Mouse (Mus musculus) embryonic facial prominence, embryonic 10.5 days (tissue): ENCODE measurements at regions not wholly inside any gene's neighbourhood (a gene's known extent, or its start where the extent isn't known, plus 50 kb on each side); places are given as distances from the start of the nearest gene placed in this dataset.

Experiments
- DNase-seq: peaks from one replicate; pipeline ENCODE4 v3.0.0-alpha.2; 2017; ENCODE audit warnings: low spot score
- H3K27ac ChIP-seq: fragments of 300-500 bp; sonication (generic); replicated peaks from 2 replicates; pipeline ENCODE4 v1.5.1; 2016; ENCODE audit warnings: mild to moderate bottlenecking
- H3K27me3 ChIP-seq: fragments of 300-500 bp; sonication (generic); replicated peaks from 2 replicates; pipeline ENCODE4 v1.6.1; 2016; ENCODE audit warnings: low read depth, mild to moderate bottlenecking; ENCODE audit not compliant: poor library complexity, severe bottlenecking
- H3K36me3 ChIP-seq: fragments of 300-500 bp; sonication (generic); replicated peaks from 2 replicates; pipeline ENCODE4 v1.6.1; 2016; ENCODE audit warnings: mild to moderate bottlenecking, moderate library complexity
- H3K4me1 ChIP-seq: fragments of 300-500 bp; sonication (generic); 2 replicates; pipeline ENCODE4 v1.6.1; 2016
- H3K4me3 ChIP-seq: fragments of 300-500 bp; sonication (generic); 2 replicates; pipeline ENCODE4 v1.5.1; 2016; ENCODE audit warnings: mild to moderate bottlenecking, moderate library complexity
- H3K9me3 ChIP-seq: fragments of 300-500 bp; sonication (generic); 2 replicates; pipeline ENCODE4 v1.6.1; 2016; ENCODE audit warnings: mild to moderate bottlenecking
- WGBS: fragments of 180-500 bp; shearing (Covaris S2); methylation state at CpG from one replicate; pipeline ENCODE4 v1.1.7; 2016; 5-methylcytosine and 5-hydroxymethylcytosine counted together

DNA sequence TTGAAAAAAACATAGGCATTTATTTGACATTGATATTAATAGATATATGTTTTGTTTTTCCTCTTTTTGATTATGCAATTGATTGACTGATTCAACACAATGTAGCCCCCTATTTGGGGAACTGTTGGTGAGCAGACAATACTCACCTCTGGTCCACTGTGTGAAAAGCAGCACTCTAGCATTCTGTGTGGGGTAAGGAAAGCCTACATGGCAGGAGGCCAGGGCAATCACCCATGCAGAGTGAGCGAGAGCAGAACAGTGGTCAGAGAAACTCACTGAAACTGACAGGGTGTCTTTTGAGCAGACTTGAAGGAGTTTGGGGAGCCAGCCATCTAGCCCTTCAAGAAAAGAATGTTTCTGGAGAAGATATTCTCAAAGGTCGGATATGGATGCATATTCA, 73.2 kb upstream of the Azi2 start:
- Histone ChIP-seq H3K36me3 (no peaks in the 10 kb centered on the region), H3K27me3 (no peaks in the 10 kb centered on the region), H3K4me1 (0 out of 2 replicates have a peak, but pooled peaks cover 5% of the 10 kb centered on the region), H3K27ac (no peak overlapping the region), H3K4me3 (no peak overlapping the region), H3K9me3 (no peaks in the 10 kb centered on the region)
- WGBS, result 88% methylated on average over 2 of the region's 2 CpGs
- no peak for DNase-seq

DNA sequence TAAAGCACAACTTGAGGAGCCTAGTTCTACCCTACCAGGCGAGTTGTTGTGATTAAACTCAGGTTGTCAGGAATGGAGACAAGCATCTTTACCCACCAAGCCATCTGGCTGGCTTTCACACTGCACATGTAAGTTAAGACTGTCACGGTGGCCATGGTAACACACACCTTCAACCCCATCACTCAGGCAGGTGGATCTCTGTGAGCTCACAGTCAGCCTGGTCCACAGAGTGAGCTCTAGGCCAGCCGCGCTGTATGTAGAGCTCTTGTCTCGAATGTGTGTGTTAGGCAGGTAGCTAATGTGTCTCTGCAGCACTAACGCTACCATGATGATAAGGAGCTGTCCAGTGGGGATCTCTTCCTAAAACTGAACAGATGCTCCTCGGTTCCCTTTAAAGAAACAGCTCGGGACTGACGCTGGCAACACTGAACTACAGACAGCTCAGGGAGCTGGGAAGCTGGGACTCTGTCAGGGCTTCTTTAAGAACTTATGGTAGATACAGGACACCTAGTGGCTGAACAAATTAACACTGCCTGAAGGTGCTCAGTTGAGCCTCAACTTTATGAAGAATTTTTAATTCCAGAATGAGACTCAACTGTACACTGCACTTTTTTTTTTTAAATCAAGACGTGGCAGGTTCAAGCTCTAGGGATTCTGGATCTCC, 73.8 kb upstream of the Azi2 start:
- no peaks in the 10 kb centered on the region for H3K27me3 ChIP-seq
- 67% methylated on average over 10 of the region's 10 CpGs for WGBS
- no peak for DNase-seq

DNA sequence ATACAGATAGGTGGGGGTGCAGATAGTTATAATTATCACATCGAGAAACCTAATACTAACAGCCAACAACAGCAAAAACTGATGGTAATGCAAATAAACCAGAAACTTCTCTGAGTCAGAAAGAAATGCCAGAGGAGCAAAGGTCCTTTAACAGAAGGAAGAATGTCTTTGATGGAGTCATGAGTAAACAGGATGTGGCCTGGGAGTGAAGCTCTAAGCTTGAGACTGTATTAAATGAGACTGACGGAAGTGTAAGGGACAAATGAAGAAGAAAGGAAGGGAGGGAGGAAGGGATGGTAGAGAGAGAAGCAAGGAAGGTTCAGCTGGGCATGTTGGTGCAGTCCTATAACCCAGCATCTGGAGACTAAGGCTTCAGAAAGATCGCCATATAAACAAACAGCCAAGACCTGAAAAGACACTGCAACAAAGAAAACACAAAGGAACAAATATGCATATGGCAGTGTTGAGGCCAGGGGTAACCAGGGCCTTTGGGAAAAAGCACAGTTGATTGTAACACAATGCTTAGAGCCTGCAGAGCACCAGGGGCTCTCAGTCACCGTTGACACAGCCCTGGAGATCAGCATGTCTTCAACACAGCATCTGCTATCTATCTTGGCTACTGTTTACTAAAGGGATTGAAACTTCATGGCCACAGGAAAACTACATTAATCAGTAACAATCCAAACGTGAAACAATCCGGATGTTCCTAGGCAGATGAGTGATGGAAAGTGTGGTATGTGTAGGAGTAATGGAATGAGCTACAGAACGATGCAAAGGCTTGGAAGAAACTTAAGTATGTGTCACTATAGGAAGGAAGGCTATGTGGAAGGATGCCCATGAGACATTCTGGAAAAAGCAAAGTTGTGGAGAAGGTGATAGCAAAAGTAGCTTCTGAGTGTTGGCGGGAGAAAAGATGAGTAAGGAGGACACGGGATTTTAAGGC, 77.9 kb upstream of the Azi2 start:
- no peak for DNase-seq
- Histone ChIP-seq H3K36me3 (no peaks in the 10 kb centered on the region), H3K27me3 (no peaks in the 10 kb centered on the region), H3K9me3 (no peaks in the 10 kb centered on the region), H3K4me3 (no peak overlapping the region), H3K27ac (no peak overlapping the region; the same call in 1 of the 2 replicates), H3K4me1 (0 out of 2 replicates have a peak, but pooled peaks cover 7% of the 10 kb centered on the region)
- WGBS, result 70% methylated on average over 9 of the region's 9 CpGs

More for the DNA sequence above, 73.8 kb upstream of the Azi2 start:
- Histone ChIP-seq H3K27ac (no peak overlapping the region), H3K4me3 (no peak overlapping the region), H3K9me3 (no peaks in the 10 kb centered on the region), H3K4me1 (0 out of 2 replicates have a peak, but pooled peaks cover 7% of the 10 kb centered on the region), H3K36me3 (no peaks in the 10 kb centered on the region)

DNA sequence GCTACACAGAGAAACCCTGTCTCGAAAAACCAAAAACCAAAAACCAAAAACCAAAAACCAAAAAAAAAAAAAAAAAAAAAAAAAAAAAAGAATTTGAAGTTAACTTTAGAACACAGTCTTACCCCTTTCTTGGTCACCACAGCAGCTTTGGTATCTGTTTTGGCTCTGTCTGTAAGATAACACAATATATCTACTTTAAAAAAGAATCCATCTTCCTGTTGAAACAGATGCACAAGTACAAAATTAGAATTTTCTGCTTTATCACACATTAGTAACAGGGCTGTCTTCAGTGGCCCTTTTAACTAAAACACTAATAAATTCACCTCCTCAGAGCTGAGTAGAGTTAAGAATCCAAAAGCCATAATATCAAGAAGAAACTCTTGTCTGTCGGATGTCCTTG, 80.5 kb upstream of the Azi2 start:
- H3K27me3 ChIP-seq, result no peaks in the 10 kb centered on the region
- H3K4me1 ChIP-seq, result peaks cover 18% of the 10 kb centered on the region
- H3K9me3 ChIP-seq, result no peaks in the 10 kb centered on the region
- H3K27ac ChIP-seq, result no peak overlapping the region
- DNase-seq, result no peak
- WGBS, result 92% methylated on average over 2 of the region's 2 CpGs
- no peak overlapping the region for H3K4me3 ChIP-seq
- no peaks in the 10 kb centered on the region for H3K36me3 ChIP-seq

DNA sequence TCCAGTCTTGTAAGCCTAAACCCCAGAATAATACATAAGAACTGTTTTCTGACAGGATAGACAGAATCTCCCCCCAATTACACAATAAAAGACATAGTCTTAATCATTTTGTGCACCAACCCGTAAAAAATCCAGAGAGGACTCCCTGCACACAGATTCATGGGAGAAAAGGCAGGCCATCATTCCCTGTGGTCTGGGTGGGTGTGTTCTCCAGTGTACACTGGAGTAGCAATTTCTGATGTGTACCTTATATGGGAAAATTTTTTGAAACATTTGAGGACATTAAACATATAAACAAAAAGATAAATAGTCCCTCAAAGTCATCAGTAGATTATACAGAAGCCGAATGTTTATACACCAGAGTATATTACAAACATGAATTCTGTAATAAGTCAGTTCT, 83.1 kb upstream of the Azi2 start:
- Histone ChIP-seq H3K27ac (no peak overlapping the region; the same call in 1 of the 2 replicates), H3K27me3 (no peaks in the 10 kb centered on the region), H3K4me3 (no peak overlapping the region), H3K9me3 (no peaks in the 10 kb centered on the region), H3K4me1 (peaks cover 14% of the 10 kb centered on the region), H3K36me3 (no peaks in the 10 kb centered on the region)
- DNase-seq, result no peak
- WGBS, result 82% methylated on average over 2 of the region's 2 CpGs

DNA sequence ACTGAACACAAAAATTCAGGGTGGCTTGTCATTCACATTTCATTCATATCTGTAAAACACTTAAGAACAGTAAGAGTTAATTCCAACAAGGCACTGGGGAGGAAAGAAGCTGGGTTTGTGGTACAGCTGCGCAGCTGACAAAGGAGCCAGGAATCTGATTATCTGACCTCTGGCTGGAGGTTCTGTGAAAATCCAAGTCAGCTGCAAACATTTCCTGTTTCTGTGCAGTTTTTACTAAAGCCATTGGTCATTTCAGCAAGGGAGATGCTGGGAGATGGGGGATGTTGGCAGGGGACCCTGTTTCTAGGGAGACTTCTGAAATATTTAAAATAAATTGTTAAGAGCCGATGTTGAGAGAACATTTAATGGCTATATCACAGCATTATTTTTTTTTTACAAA, 83.6 kb upstream of the Azi2 start:
- H3K4me1 ChIP-seq, result peaks cover 12% of the 10 kb centered on the region
- peak; percentile 12 for DNase-seq
- H3K27ac ChIP-seq, result peak overlapping the region; percentile 10; the same call in 1 of the 2 replicates
- no peaks in the 10 kb centered on the region for H3K9me3 ChIP-seq
- no peak overlapping the region for H3K4me3 ChIP-seq
- 34% methylated on average over 2 of the region's 2 CpGs for WGBS
- no peaks in the 10 kb centered on the region for H3K27me3 ChIP-seq
- no peaks in the 10 kb centered on the region for H3K36me3 ChIP-seq

DNA sequence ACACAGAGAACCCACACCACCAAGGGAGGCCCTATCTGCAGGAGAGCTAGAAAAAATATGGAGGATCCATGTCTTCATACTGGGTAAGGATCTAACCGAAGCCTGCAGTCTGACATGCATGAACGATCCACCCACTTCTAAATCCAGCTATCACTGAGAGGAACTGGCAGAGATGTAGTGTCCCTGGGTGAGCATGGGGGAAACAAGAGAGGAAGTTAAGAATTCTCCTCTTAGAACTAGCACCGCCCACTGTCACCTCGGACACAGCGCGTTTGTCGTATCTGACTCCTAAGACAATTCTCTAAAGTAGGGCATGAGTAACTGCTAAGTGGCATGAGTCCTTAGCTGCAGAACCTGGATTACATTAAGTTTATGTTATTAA, 112.8 kb upstream of the Azi2 start:
- no peak for DNase-seq
- Histone ChIP-seq H3K9me3 (no peaks in the 10 kb centered on the region), H3K4me1 (no peaks in the 10 kb centered on the region), H3K27me3 (no peaks in the 10 kb centered on the region), H3K36me3 (no peaks in the 10 kb centered on the region), H3K4me3 (no peak overlapping the region), H3K27ac (no peak overlapping the region)
- WGBS, result 89% methylated on average over 7 of the region's 7 CpGs

DNA sequence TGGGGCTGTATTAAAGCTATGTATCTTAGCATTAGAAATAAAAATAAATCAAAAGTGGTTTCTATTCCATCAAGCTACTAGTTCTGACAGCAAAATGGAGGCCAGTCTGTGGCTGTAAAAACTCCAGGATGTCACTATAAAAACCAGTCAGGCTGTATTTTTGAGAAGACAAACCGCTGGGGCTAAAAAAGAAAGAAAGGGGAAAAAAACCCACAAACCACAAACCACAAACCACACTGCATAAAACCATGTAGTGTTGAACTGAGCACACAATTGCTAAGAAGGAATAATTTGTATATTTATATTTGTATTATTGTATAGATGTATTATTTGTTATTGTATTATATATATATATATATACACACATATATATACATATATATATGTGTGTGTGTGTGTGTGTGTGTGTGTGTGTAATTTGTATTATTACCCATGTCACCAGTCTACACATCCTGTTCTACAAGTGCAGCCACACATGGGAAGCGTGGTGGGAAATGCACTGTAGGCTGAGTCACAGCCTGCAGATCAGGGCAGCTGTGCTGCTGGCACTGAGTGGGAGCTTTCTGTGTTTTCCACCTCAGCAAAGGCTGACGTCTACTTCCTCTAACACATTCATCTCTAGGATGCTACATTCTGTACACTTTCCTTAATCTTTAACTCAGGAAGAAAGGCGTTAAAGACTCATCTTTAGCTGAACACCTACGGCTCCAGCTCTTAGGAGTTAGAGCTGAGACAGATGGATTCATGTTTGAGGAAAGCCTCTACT, 113.4 kb upstream of the Azi2 start:
- 88% methylated on average over 5 of the region's 5 CpGs for WGBS
- H3K36me3 ChIP-seq, result no peaks in the 10 kb centered on the region
- no peaks in the 10 kb centered on the region for H3K4me1 ChIP-seq
- no peaks in the 10 kb centered on the region for H3K9me3 ChIP-seq
- H3K27ac ChIP-seq, result no peak overlapping the region
- no peak for DNase-seq
- no peak overlapping the region for H3K4me3 ChIP-seq
- H3K27me3 ChIP-seq, result no peaks in the 10 kb centered on the region

DNA sequence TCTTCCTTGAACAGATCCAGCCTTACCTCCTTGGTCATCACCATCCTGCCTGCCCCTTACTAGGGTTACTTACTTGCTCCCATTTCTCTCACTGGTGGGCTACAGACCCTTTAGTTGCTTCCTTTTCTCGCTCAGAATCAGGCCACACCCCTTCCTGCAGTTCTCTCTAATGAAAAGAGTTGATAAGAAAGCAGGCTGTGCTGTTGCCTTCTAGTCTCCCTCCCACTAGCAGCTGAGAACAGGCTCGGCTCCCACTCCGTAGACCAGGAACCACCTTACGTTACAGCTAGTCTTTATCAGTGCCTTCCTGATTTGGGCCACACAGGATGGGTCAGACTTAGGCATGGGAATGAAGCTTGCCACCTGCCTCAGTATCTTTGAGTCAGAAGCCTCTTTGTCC, 117.3 kb upstream of the Azi2 start:
- Histone ChIP-seq H3K9me3 (no peaks in the 10 kb centered on the region), H3K27ac (no peak overlapping the region), H3K27me3 (no peaks in the 10 kb centered on the region), H3K36me3 (no peaks in the 10 kb centered on the region), H3K4me3 (no peak overlapping the region), H3K4me1 (no peaks in the 10 kb centered on the region)
- DNase-seq, result no peak
- 66% methylated on average over 4 of the region's 4 CpGs for WGBS

DNA sequence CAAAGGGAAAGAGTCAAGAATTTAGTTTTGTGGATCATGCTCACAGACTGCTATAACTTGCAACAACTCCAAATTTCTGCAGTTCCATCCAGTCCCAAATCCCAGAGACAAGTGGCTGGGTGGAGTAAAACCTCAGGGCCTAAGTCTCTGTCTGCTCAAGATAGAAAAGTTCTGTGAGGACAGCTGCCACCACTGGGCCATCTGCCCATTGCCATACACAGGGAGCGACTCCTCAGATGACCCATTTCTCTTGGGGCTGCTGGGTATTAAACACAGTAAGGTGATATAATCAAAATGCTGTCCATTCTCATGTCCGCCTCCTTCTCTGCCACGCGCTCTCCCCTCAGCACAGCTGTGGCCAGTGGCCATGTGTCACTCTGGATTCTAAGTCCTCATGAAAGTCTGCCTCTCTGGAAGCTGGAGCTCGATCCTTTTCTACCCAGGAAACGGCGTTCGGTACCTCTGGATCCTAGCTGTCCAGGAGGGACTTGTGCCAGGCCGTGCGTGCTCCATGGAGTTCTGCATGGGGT, 132.3 kb upstream of the Azi2 start:
- Histone ChIP-seq H3K9me3 (peaks cover 6% of the 10 kb centered on the region; the same call in 1 of the 2 replicates), H3K4me3 (no peak overlapping the region), H3K36me3 (no peaks in the 10 kb centered on the region), H3K27me3 (no peaks in the 10 kb centered on the region), H3K27ac (no peak overlapping the region), H3K4me1 (peaks cover 9% of the 10 kb centered on the region)
- 91% methylated on average over 10 of the region's 10 CpGs for WGBS
- DNase-seq, result no peak

DNA sequence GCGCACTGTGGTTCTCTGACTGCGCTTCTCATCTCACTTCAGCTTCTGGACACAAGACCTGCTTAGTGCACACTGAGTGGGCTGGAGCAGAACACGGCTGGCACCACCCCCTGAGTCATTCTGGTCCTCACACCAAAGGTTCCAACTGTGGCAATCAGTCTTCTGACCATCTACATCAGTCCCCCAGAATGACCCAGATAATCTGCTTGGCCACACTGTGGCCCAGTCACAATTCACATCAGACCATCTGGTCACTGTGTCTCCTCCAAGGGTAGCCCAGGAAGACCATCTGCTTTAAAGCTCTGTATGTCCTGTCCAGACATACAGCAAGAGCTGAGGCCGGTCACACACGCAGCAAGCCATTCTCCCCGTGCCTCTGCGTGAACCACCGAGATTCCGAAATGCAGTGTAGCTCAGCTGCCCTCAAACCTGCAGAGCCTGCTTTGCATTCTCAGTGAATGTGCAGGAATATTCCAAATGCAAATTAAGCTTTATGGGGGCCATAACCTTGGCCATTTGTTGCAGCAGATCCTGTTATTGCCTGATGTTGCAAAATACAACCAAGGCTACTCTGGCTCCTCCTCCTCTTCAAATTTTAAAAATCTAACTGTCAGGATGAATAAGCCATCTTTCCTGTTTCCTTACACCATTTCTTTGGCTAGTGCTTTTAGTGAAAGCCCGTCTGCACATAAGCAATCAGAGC, 135.1 kb upstream of the Azi2 start:
- H3K4me1 ChIP-seq, result peaks cover 10% of the 10 kb centered on the region
- no peak overlapping the region for H3K27ac ChIP-seq
- H3K4me3 ChIP-seq, result no peak overlapping the region
- H3K36me3 ChIP-seq, result no peaks in the 10 kb centered on the region
- H3K27me3 ChIP-seq, result no peaks in the 10 kb centered on the region
- H3K9me3 ChIP-seq, result peaks cover 5% of the 10 kb centered on the region; the same call in 1 of the 2 replicates
- DNase-seq, result no peak
- WGBS, result 92% methylated on average over 10 of the region's 10 CpGs

DNA sequence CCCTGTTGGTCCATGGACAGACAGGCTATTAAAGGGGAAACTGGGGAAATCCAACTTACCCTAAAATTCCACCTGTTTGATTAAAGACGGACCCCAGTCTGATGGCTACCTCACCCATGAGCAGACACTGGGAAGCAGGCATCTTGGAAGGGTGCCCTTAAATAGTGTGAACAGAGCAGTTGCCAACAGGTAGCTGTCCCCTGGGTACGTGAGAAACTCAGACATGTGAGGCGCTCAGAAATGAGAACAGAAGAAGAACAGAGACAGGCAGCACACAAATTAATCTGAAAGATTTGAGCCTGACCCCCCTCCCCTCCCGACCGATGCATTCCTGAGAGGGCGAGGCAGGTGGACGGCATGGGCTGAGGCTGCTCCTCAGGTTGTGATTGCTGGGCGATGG, 135.7 kb upstream of the Azi2 start:
- Histone ChIP-seq H3K4me1 (peaks cover 10% of the 10 kb centered on the region), H3K27me3 (no peaks in the 10 kb centered on the region), H3K9me3 (no peaks in the 10 kb centered on the region), H3K4me3 (no peak overlapping the region), H3K27ac (0 out of 2 replicates have a peak overlapping the region, but pooled peaks have one; percentile 10), H3K36me3 (no peaks in the 10 kb centered on the region)
- WGBS, result 89% methylated on average over 8 of the region's 8 CpGs
- DNase-seq, result no peak
